Mouse (Mus musculus) heart, adult 2 months (tissue): ENCODE results near the gene Nt5c. TPM values are rescaled to one million over a fixed set of nuclear protein-coding genes. Genes with fewer than 3 reads are reported as not detected.

Source experiments
- DNase-seq, 2 experiments: peaks; one replicate each; pipeline ENCODE4 v3.0.0; 2021
- H3K27ac ChIP-seq: fragments of 200-600 bp; 2 replicates; pipeline ENCODE4 v1.8.1; 2022
- H3K27me3 ChIP-seq: fragments of 200-500 bp; 2 replicates; pipeline ENCODE4 v1.6.1; 2012; ENCODE audit warnings: mild to moderate bottlenecking, low read length, inconsistent platforms, mixed read lengths; ENCODE audit not compliant: control insufficient read depth, insufficient read depth
- H3K36me3 ChIP-seq: fragments of 200-500 bp; 2 replicates; pipeline ENCODE4 v1.6.1; 2012; ENCODE audit warnings: low read length, inconsistent platforms; ENCODE audit not compliant: control insufficient read depth, insufficient read depth
- H3K4me1 ChIP-seq: fragments of 200-500 bp; 2 replicates; pipeline ENCODE4 v1.6.1; 2011; ENCODE audit warnings: low read length; ENCODE audit not compliant: control insufficient read depth, insufficient read depth
- H3K4me3 ChIP-seq: fragments of 200-600 bp; 2 replicates; pipeline ENCODE4 v1.8.1; 2022
- H3K79me2 ChIP-seq: fragments of 200-500 bp; replicated peaks from 2 replicates; pipeline ENCODE4 v1.6.1; 2012; ENCODE audit warnings: mild to moderate bottlenecking, inconsistent platforms, low read length, moderate library complexity, mixed read lengths; ENCODE audit not compliant: control insufficient read depth, insufficient read depth
- H3K9ac ChIP-seq: fragments of 200-500 bp; 2 replicates; pipeline ENCODE4 v1.6.1; 2012; ENCODE audit warnings: low read depth, mild to moderate bottlenecking, control low read depth, inconsistent platforms, low read length, mixed read lengths
- CTCF ChIP-seq: fragments of 200-600 bp; IDR thresholded peaks from 2 replicates; pipeline ENCODE4 v1.8.1; 2022; ENCODE audit warnings: antibody characterized with exemption, mild to moderate bottlenecking, moderate library complexity
- EP300 ChIP-seq: fragments of 200-500 bp; IDR thresholded peaks from 2 replicates; pipeline ENCODE4 v1.6.1; 2011; ENCODE audit warnings: low read depth, low read length, control low read depth; ENCODE audit not compliant: insufficient read depth
- POLR2A ChIP-seq: fragments of 200-500 bp; IDR thresholded peaks from 2 replicates; pipeline ENCODE4 v1.6.1; 2011; ENCODE audit warnings: mild to moderate bottlenecking, low read depth, low read length, control low read depth; ENCODE audit not compliant: insufficient read depth
- WGBS: fragments of 180-500 bp; shearing (Covaris S2); methylation state at CpG from one replicate; pipeline ENCODE4 v1.1.7; 2018; 5-methylcytosine and 5-hydroxymethylcytosine counted together
- intact Hi-C: fragments of 180-260 bp; cut with DNase I; formaldehyde crosslinking; loops from one replicate; pipeline ENCODE4 v1.15.1; 2025
- polyA plus RNA-seq: library from polyadenylated mRNA; depleted of rRNA; stranded (reverse); fragments of >200 nt; gene quantifications from 2 replicates; pipeline ENCODE4 v1.2.3, GENCODE M21; 2012
- total RNA-seq, 2 experiments: library from RNA; stranded (reverse); gene quantifications; 2 replicates each; pipeline ENCODE4 v1.2.3; 2021

The Nt5c gene
- total and polyA plus RNA-seq, 3 experiments, result 10.9 to 12.9 (median 12.4) TPM

- Histone ChIP-seq H3K27me3 (no peaks in the 10 kb centered on the region), H3K4me1 (peaks cover 10% of the 10 kb centered on the region), H3K36me3 (no peaks in the 10 kb centered on the region), H3K27ac (peak within 1 kb of the TSS; percentile 78), H3K4me3 (peak within 1 kb of the TSS; percentile 93), H3K9ac (peak within 1 kb of the TSS; percentile 61), H3K79me2 (no peaks in the 10 kb centered on the region)
- WGBS, result under 1% methylated on average over 26 of the region's 26 CpGs
- TF ChIP-seq POLR2A (peak; percentile 91), CTCF (no peak), EP300 (0 out of 2 replicates have a peak, but pooled peaks have one; percentile 45)
- peak; percentile 96 to 97 for DNase-seq
- intact Hi-C loops, result loop anchor here (2.0 kb wide), 1 partner anchor 62 kb away; no protein-coding TSS in a partner anchor
Measured at GRCm38 (mm10) chr11:115475025-115475757, 16.5 kb downstream of the Nt5c start, which contains the start of gene Armc7. TSS of gene Armc7 (plus strand) at chr11:115475667.

GRCm38 (mm10) chr11:115473626-115474275 is 17.9 kb downstream of the Nt5c start:
- intact Hi-C loops, result loop anchor here (1.0 to 2.0 kb wide), 3 partner anchors 45 to 115 kb away; no protein-coding TSS in a partner anchor
- no peaks in the 10 kb centered on the region for H3K27me3 ChIP-seq
- H3K79me2 ChIP-seq, result no peaks in the 10 kb centered on the region
- H3K36me3 ChIP-seq, result no peaks in the 10 kb centered on the region
- peak; percentile 91 to 96 for DNase-seq
- H3K4me3 ChIP-seq, result no peak overlapping the region
- WGBS, result 9% methylated on average over 15 of the region's 15 CpGs
- H3K27ac ChIP-seq, result peak overlapping the region; percentile 72
- H3K9ac ChIP-seq, result peak overlapping the region; percentile 35
- H3K4me1 ChIP-seq, result peaks cover 10% of the 10 kb centered on the region
- no peak for TF ChIP-seq CTCF
- TF ChIP-seq POLR2A, result peak; percentile 56; the same call in 1 of the 2 replicates
- peak; percentile 94 for TF ChIP-seq EP300

GRCm38 (mm10) chr11:115472183-115472582 is 19.5 kb downstream of the Nt5c start:
- peak in 1 of 2 experiments; percentile 48 for DNase-seq
- no peak overlapping the region for H3K9ac ChIP-seq
- WGBS, result 54% methylated on average over 7 of the region's 7 CpGs
- no peaks in the 10 kb centered on the region for H3K79me2 ChIP-seq
- intact Hi-C loops, result no loop called here
- H3K27ac ChIP-seq, result no peak overlapping the region; the same call in 1 of the 2 replicates
- peaks cover 10% of the 10 kb centered on the region for H3K4me1 ChIP-seq
- H3K36me3 ChIP-seq, result no peaks in the 10 kb centered on the region
- H3K4me3 ChIP-seq, result no peak overlapping the region
- TF ChIP-seq POLR2A (no peak), EP300 (no peak), CTCF (no peak)
- H3K27me3 ChIP-seq, result no peaks in the 10 kb centered on the region

- Histone ChIP-seq H3K79me2 (no peaks in the 10 kb centered on the region), H3K27ac (no peak overlapping the region), H3K4me3 (no peak overlapping the region), H3K36me3 (no peaks in the 10 kb centered on the region), H3K9ac (no peak overlapping the region), H3K4me1 (no peaks in the 10 kb centered on the region; the same call in 1 of the 2 replicates), H3K27me3 (no peaks in the 10 kb centered on the region)
- 58% methylated on average over 4 of the region's 4 CpGs for WGBS
- TF ChIP-seq EP300 (no peak), CTCF (no peak), POLR2A (no peak)
- intact Hi-C loops, result no loop called here
- no peak for DNase-seq
Measured at GRCm38 (mm10) chr11:115467217-115467618, 24.4 kb downstream of the Nt5c start.

- intact Hi-C loops, result no loop called here
- TF ChIP-seq CTCF (no peak), POLR2A (no peak), EP300 (no peak)
- 89% methylated on average over 8 of the region's 8 CpGs for WGBS
- Histone ChIP-seq H3K27me3 (no peaks in the 10 kb centered on the region), H3K4me3 (no peak overlapping the region), H3K27ac (no peak overlapping the region), H3K36me3 (no peaks in the 10 kb centered on the region), H3K9ac (no peak overlapping the region), H3K4me1 (no peaks in the 10 kb centered on the region; the same call in 1 of the 2 replicates), H3K79me2 (no peaks in the 10 kb centered on the region)
- no peak for DNase-seq
Measured at GRCm38 (mm10) chr11:115464851-115465250, 26.8 kb downstream of the Nt5c start.

- intact Hi-C loops, result no loop called here
- H3K9ac ChIP-seq, result no peak overlapping the region
- DNase-seq, result no peak
- no peak overlapping the region for H3K27ac ChIP-seq
- no peak overlapping the region for H3K4me3 ChIP-seq
- H3K36me3 ChIP-seq, result no peaks in the 10 kb centered on the region
- no peaks in the 10 kb centered on the region for H3K79me2 ChIP-seq
- WGBS, result 68% methylated on average over 11 of the region's 11 CpGs
- H3K4me1 ChIP-seq, result no peaks in the 10 kb centered on the region; the same call in 1 of the 2 replicates
- TF ChIP-seq EP300, result no peak
- TF ChIP-seq CTCF, result no peak
- TF ChIP-seq POLR2A, result no peak
- H3K27me3 ChIP-seq, result no peaks in the 10 kb centered on the region
Measured at GRCm38 (mm10) chr11:115463397-115463796, 28.3 kb downstream of the Nt5c start.
